Mouse (Mus musculus): Measurements from ENCODE around the gene Olfr295. TPM values are rescaled to one million over a fixed set of nuclear protein-coding genes. Genes with fewer than 3 reads are reported as not detected.

Olfr295 gene
- total RNA-seq (2021), result not detected in 2 replicates
- long read RNA-seq, experiment 1, result 0 reads
- long read RNA-seq, experiment 2, result 0 reads

DNA sequence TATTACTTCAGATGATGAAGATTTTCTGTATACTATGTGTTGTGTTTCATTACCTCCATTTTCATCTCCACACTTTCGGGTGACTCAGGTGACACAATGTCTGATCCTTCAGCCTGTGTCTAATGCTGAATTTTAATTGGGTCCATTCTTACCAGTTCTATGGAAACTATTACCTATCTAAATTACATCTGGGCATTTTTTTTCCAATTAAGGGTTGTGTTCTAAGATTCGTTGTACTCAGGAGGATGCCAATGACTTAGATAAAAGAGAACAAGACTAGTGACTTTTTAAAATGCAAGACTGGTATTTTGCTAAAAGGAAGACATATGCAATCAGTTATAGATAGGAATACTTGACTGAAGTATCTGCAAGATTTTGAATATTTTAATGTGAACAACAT, at the start of gene Olfr295:
Gene Olfr295 (plus strand): TSS at position 301 of the 400 bp plus-strand sequence.
- DNase-seq, result no peak

DNA sequence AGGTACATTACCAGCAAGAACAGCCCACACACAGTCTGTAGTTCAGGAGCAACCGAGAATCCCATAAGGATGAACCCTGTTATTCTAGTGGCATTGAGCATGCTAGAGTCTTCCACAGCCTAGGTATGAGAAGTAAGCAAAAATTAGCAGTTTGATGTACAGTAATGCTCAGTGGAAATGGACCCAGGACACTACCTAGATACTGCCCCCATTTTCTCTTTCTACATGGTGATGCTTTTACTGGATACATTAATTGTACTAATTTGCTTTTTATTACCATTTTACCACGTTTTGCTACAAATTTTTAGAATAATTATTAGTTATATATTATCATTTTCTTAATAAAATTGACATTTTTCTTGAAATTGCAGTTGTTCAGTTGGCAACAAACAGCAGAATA, 32.9 kb downstream of the Olfr295 start, which contains the start of gene Olfr294:
Gene Olfr294 (minus strand): TSS at position 101 of the 400 bp plus-strand sequence.
- no peak for DNase-seq

Other genes starting within 250 kb of the Olfr295 start
- not detected in 2 replicates for gene Olfr307, start 246.3 kb upstream of the Olfr295 start, total RNA-seq (2021)
- gene Olfr305, start 216.9 kb upstream of the Olfr295 start, total RNA-seq (2021), result not detected in 2 replicates
- not detected in 2 replicates for gene Olfr304, start 197.2 kb upstream of the Olfr295 start, total RNA-seq (2021)
- not detected in 2 replicates for gene Olfr303, start 186.1 kb upstream of the Olfr295 start, total RNA-seq (2021)
- gene Olfr301, start 180.0 kb upstream of the Olfr295 start, total RNA-seq (2021), result not detected in 2 replicates
- not detected in 2 replicates for gene Olfr299, start 123.9 kb upstream of the Olfr295 start, total RNA-seq (2021)
- not detected in 2 replicates for gene Olfr298, start 91.4 kb upstream of the Olfr295 start, total RNA-seq (2021)
- not detected in 2 replicates for gene Olfr297, start 63.9 kb upstream of the Olfr295 start, total RNA-seq (2021)
- not detected in 2 replicates for gene Olfr294, start 32.8 kb downstream of the Olfr295 start, total RNA-seq (2021)
- gene Olfr293, start 65.2 kb downstream of the Olfr295 start, total RNA-seq (2021), result not detected in 2 replicates
- not detected in 2 replicates for gene Olfr292, start 104.5 kb downstream of the Olfr295 start, total RNA-seq (2021)
- 0.82 and 0.86 TPM in 2 replicates for gene Folh1, start 192.1 kb downstream of the Olfr295 start, total RNA-seq (2021)
- not detected in 2 replicates for gene Vmn2r77, start 211.2 kb downstream of the Olfr295 start, total RNA-seq (2021)

Data from adrenal gland, postnatal 14 days (tissue).